Mouse (Mus musculus): ENCODE results near the gene Vmn2r44. TPM values are rescaled to one million over a fixed set of nuclear protein-coding genes. Genes with fewer than 3 reads are reported as not detected.
"Not testable (repeated sequence)": the region's sequence is repeated elsewhere in the genome, so short reads cannot be mapped to it uniquely, and the experiment has no call there.

The Vmn2r44 gene
- total RNA-seq (2021): not detected
- long read RNA-seq, experiment 1: 0 reads
- long read RNA-seq, experiment 2: 0 reads

DNA sequence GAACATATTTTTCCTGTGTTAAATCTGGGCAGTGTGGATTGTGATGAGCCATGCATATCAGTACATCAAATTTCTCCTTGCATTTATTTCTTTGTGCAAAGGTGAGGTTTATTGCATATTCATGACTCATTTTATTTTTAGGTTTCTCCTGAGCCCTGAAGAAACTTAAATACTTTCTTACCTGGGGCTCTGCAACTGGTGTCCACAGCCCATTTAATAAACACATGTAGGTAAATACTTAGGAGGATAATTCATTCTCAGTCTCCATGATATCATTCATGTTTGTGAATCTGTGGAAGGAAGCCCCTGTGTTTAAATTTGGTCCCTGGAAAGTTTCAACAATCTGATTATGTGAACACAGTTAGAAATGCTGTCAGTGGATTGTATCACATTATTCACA is at the start of gene Vmn2r44:
Vmn2r44 (minus strand) TSS at position 101 of the 400 bp plus-strand sequence.
- DNase-seq (ENCODE audit: low spot score in 2 of 2): not testable (repeated sequence)

DNA sequence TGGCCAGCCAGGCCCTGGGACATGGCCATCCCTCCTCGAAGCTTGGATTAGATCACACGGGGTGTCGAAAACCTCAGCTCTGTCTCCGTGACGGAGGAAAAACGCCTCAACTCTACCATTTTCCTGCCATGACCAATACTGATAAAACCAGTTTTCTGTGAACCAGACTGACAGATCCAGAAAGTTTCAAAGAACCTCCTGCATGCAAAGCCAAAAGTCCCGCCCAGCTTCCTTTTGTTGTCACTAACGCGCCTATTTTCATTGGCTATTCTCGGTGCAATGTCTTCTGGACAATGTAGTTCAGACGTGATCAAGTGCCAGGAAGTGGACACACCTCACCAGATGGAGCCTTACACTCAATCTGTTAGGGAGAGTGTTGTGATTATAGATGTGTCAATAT is 25.3 kb downstream of the Vmn2r44 start:
- DNase-seq (ENCODE audit: low spot score in 2 of 2): peak in 1 of 2 experiments; percentile 0

Other genes starting within 250 kb of the Vmn2r44 start
- gene Vmn2r41, start 221.7 kb downstream of the Vmn2r44 start, total RNA-seq (2021): not detected
- not detected for gene Vmn2r42, start 183.0 kb downstream of the Vmn2r44 start, total RNA-seq (2021)
- gene Vmn2r43, start 122.7 kb downstream of the Vmn2r44 start, total RNA-seq (2021): not detected
- not detected for gene Vmn2r45, start 105.7 kb upstream of the Vmn2r44 start, total RNA-seq (2021)

Data from layer of hippocampus, postnatal 14 days (tissue).